Mouse (Mus musculus) erythroid progenitor cell, adult 5-6 weeks (primary cell): ENCODE measurements around the gene Med28. TPM values are rescaled to one million over a fixed set of nuclear protein-coding genes. Genes with fewer than 3 reads are reported as not detected.

Source experiments
- total RNA-seq, 2 experiments: library from RNA; stranded (forward) in 1 of 2; stranded (reverse) in 1 of 2; fragments of 150-400 nt in 1 of 2; fragments of 186-747, 209-891 nt in 1 of 2; gene quantifications; 2 replicates each; pipeline versions ENCODE4 v1.2.3 to v1.2.4; 2015 to 2017; ENCODE audit warnings: low replicate concordance in 2 of 2

Med28 gene
- total RNA-seq, 2 experiments from 2014 or later, result 3.4 to 38.6 TPM

Other genes with a start within 250 kb of the Med28 start
- gene Qdpr, start 70.0 kb upstream of the Med28 start, total RNA-seq (2015; ENCODE audit: low replicate concordance), result 3.4 and 32.8 TPM in 2 replicates
- 1.4 and 6.4 TPM in 2 replicates for gene Qdpr, start 70.0 kb upstream of the Med28 start, total RNA-seq (2017; ENCODE audit: low replicate concordance)
- gene Clrn2, start 66.5 kb upstream of the Med28 start, total RNA-seq (2015; ENCODE audit: low replicate concordance), result not detected in 2 replicates
- gene Clrn2, start 66.5 kb upstream of the Med28 start, total RNA-seq (2017; ENCODE audit: low replicate concordance), result not detected in 2 replicates
- 19.8 and 24.7 TPM in 2 replicates for gene Lap3, start 26.9 kb upstream of the Med28 start, total RNA-seq (2015; ENCODE audit: low replicate concordance)
- gene Lap3, start 26.9 kb upstream of the Med28 start, total RNA-seq (2017; ENCODE audit: low replicate concordance), result 14.8 and 27.7 TPM in 2 replicates
- not detected in 2 replicates for gene Fam184b, start 119.4 kb downstream of the Med28 start, total RNA-seq (2015; ENCODE audit: low replicate concordance)
- not detected in 2 replicates for gene Fam184b, start 119.4 kb downstream of the Med28 start, total RNA-seq (2017; ENCODE audit: low replicate concordance)
- gene Ncapg, start 149.7 kb downstream of the Med28 start, total RNA-seq (2015; ENCODE audit: low replicate concordance), result 382 and 401 TPM in 2 replicates
- gene Ncapg, start 149.7 kb downstream of the Med28 start, total RNA-seq (2017; ENCODE audit: low replicate concordance), result 362 and 411 TPM in 2 replicates